Mouse (Mus musculus) heart, embryonic 14.5 days (tissue): ENCODE data around the gene Olfr635. TPM values are rescaled to one million over a fixed set of nuclear protein-coding genes. Genes with fewer than 3 reads are reported as not detected.

Source experiments
- ATAC-seq: fragments of 200-750 bp; cut with Nextera tagmentation; 2 replicates; pipeline ENCODE4 v1.8.0; 2017; ENCODE audit warnings: low read depth, moderate TSS enrichment; ENCODE audit not compliant: insufficient number of reproducible peaks, insufficient read depth, low FRiP score
- H3K27ac ChIP-seq, 2 experiments: fragments of 200-500 bp in 1 of 2; fragments of 300-500 bp in 1 of 2; sonication (generic) in 1 of 2; replicated peaks in 1 of 2; 2 replicates each; pipeline ENCODE4 v1.5.1; 2012 to 2014; ENCODE audit warnings: low read depth in 2 of 2, low read length in 2 of 2, control low read depth in 1 of 2, mild to moderate bottlenecking in 1 of 2, mixed read lengths in 1 of 2; ENCODE audit not compliant: control insufficient read depth in 1 of 2, insufficient read depth in 1 of 2
- H3K27me3 ChIP-seq: fragments of 300-500 bp; sonication (generic); 2 replicates; pipeline ENCODE4 v1.6.1; 2014; ENCODE audit warnings: mild to moderate bottlenecking, low read length, control low read depth; ENCODE audit not compliant: control insufficient read depth, insufficient read depth
- H3K36me3 ChIP-seq: fragments of 300-500 bp; sonication (generic); 2 replicates; pipeline ENCODE4 v1.6.1; 2014; ENCODE audit warnings: mild to moderate bottlenecking, control low read depth, low read length, mixed read lengths; ENCODE audit not compliant: control insufficient read depth, insufficient read depth
- H3K4me1 ChIP-seq, 2 experiments: fragments of 200-500 bp in 1 of 2; fragments of 300-500 bp in 1 of 2; sonication (generic) in 1 of 2; 2 replicates each; pipeline ENCODE4 v1.6.1; 2012 to 2014; ENCODE audit warnings: low read length in 2 of 2, control low read depth in 1 of 2, mixed read lengths in 1 of 2; ENCODE audit not compliant: control insufficient read depth in 2 of 2, insufficient read depth in 2 of 2
- H3K4me2 ChIP-seq: fragments of 300-500 bp; sonication (generic); 2 replicates; pipeline ENCODE4 v1.6.1; 2014; ENCODE audit warnings: mild to moderate bottlenecking, low read length
- H3K4me3 ChIP-seq, 2 experiments: fragments of 200-500 bp in 1 of 2; fragments of 300-500 bp in 1 of 2; sonication (generic) in 1 of 2; 2 replicates each; pipeline ENCODE4 v1.5.1; 2012 to 2014; ENCODE audit warnings: low read length in 2 of 2, mild to moderate bottlenecking in 2 of 2, control low read depth in 1 of 2, low read depth in 1 of 2, moderate library complexity in 1 of 2; ENCODE audit not compliant: control insufficient read depth in 1 of 2, insufficient read depth in 1 of 2
- H3K9ac ChIP-seq: fragments of 300-500 bp; sonication (generic); 2 replicates; pipeline ENCODE4 v1.6.1; 2014; ENCODE audit warnings: mild to moderate bottlenecking, low read length
- H3K9me3 ChIP-seq: fragments of 300-500 bp; sonication (generic); 2 replicates; pipeline ENCODE4 v1.6.1; 2016; ENCODE audit warnings: low read length, control low read depth; ENCODE audit not compliant: control insufficient read depth
- WGBS: fragments of 180-500 bp; shearing (Covaris S2); extraction: QIAGEN DNeasy Blood & Tissue Kit; methylation state at CpG from one replicate; pipeline ENCODE4 v1.1.7; 2014; 5-methylcytosine and 5-hydroxymethylcytosine counted together
- polyA plus RNA-seq: library from polyadenylated mRNA; unstranded; fragments of >200 nt; fragmentation: Nextera tagmentation; extraction: Ambion mirVana; gene quantifications from 2 replicates; pipeline ENCODE4 v1.2.1, GENCODE M21; 2014

Gene Olfr635
- polyA plus RNA-seq, 1 experiment from 2014 or later: not detected

- no peak overlapping the region for H3K4me3 ChIP-seq
- no peak overlapping the region for H3K4me2 ChIP-seq
- H3K27me3 ChIP-seq: no peaks in the 10 kb centered on the region
- ATAC-seq: no peak
- H3K27ac ChIP-seq: no peak overlapping the region
- H3K9me3 ChIP-seq: no peaks in the 10 kb centered on the region
- no peaks in the 10 kb centered on the region for H3K4me1 ChIP-seq
- no peak overlapping the region for H3K9ac ChIP-seq
- H3K36me3 ChIP-seq: no peaks in the 10 kb centered on the region
These were observed 28.2 kb downstream of the Olfr635 start for GRCm38 (mm10) chr7:103999124-103999523.

GRCm38 (mm10) chr7:104017203-104017602 lies 46.3 kb downstream of the Olfr635 start, which contains the start of gene Olfr639:
Gene Olfr639, minus strand, starts transcription at chr7:104017303.
- H3K4me1 ChIP-seq: no peaks in the 10 kb centered on the region
- no peaks in the 10 kb centered on the region for H3K9me3 ChIP-seq
- no peak for ATAC-seq
- H3K9ac ChIP-seq: no peak within 1 kb of the TSS
- no peak within 1 kb of the TSS for H3K4me3 ChIP-seq
- no peaks in the 10 kb centered on the region for H3K36me3 ChIP-seq
- H3K4me2 ChIP-seq: no peak within 1 kb of the TSS
- no peaks in the 10 kb centered on the region for H3K27me3 ChIP-seq
- no peak within 1 kb of the TSS for H3K27ac ChIP-seq

GRCm38 (mm10) chr7:104018953-104019352 lies 48.0 kb downstream of the Olfr635 start:
- no peaks in the 10 kb centered on the region for H3K27me3 ChIP-seq
- WGBS: 74% methylated on average over 1 of the region's 1 CpGs
- H3K9ac ChIP-seq: no peak overlapping the region
- no peaks in the 10 kb centered on the region for H3K36me3 ChIP-seq
- no peak for ATAC-seq
- no peak overlapping the region for H3K27ac ChIP-seq
- H3K4me3 ChIP-seq: no peak overlapping the region
- no peaks in the 10 kb centered on the region for H3K4me1 ChIP-seq
- H3K9me3 ChIP-seq: no peaks in the 10 kb centered on the region
- H3K4me2 ChIP-seq: no peak overlapping the region

DNA sequence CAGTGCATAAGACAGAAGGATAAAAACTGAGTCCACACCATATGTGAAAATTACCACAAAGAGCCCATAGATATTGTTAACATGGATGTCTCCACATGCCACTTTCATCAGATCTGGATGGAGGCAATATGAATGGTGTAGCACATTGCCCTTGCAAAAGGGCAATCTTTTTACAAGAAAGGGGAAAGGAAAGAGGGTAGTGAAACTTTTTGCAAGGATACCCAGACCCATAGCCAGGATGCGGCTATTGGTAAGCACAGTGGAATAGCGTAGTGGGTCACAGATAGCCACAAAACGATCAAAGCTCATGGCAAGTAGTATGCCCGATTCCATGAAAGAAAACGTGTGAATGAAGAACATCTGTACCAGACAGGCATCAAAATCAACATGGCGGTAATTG lies 50.7 kb downstream of the Olfr635 start:
- H3K4me2 ChIP-seq: no peak overlapping the region
- no peak for ATAC-seq
- no peaks in the 10 kb centered on the region for H3K4me1 ChIP-seq
- no peak overlapping the region for H3K9ac ChIP-seq
- H3K27me3 ChIP-seq: no peaks in the 10 kb centered on the region
- 76% methylated on average over 6 of the region's 6 CpGs for WGBS
- no peaks in the 10 kb centered on the region for H3K9me3 ChIP-seq
- no peak overlapping the region for H3K27ac ChIP-seq
- no peak overlapping the region for H3K4me3 ChIP-seq
- no peaks in the 10 kb centered on the region for H3K36me3 ChIP-seq

DNA sequence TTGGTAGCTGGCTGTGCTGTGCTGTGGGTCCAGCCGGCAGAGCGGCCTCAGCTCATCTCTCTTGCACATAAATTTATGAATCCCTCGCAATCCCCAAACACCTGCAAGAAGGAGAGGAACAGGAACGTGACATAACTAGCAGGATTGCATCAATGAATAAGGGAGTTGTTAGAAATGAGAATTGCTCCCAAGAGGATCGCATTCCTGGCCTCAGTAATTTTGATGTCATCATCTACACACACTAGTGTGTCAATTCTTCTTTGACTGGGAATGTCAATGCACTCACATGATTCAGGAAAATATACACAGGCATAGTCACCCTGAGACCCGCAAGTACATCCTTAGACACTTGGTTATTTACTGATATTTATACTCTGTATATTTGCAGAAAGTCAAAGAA lies 54.5 kb downstream of the Olfr635 start, which contains the start of gene Olfr640:
Olfr640 (minus strand) TSS at position 101 of the 400 bp plus-strand sequence.
- whole genome bisulfite sequencing: 71% methylated on average over 6 of the region's 6 CpGs
- Histone ChIP-seq H3K27ac (no peak within 1 kb of the TSS), H3K4me2 (no peak within 1 kb of the TSS), H3K27me3 (no peaks in the 10 kb centered on the region), H3K9me3 (no peaks in the 10 kb centered on the region), H3K36me3 (no peaks in the 10 kb centered on the region), H3K4me3 (no peak within 1 kb of the TSS), H3K9ac (no peak within 1 kb of the TSS), H3K4me1 (no peaks in the 10 kb centered on the region)
- no peak for ATAC-seq

- Histone ChIP-seq H3K27ac (no peak overlapping the region), H3K36me3 (no peaks in the 10 kb centered on the region), H3K4me2 (no peak overlapping the region), H3K4me1 (no peaks in the 10 kb centered on the region), H3K9ac (no peak overlapping the region), H3K27me3 (no peaks in the 10 kb centered on the region), H3K4me3 (no peak overlapping the region), H3K9me3 (no peaks in the 10 kb centered on the region)
- 75% methylated on average over 3 of the region's 3 CpGs for WGBS
- no peak for ATAC-seq
These were observed 56.0 kb downstream of the Olfr635 start for GRCm38 (mm10) chr7:104026978-104027377.

DNA sequence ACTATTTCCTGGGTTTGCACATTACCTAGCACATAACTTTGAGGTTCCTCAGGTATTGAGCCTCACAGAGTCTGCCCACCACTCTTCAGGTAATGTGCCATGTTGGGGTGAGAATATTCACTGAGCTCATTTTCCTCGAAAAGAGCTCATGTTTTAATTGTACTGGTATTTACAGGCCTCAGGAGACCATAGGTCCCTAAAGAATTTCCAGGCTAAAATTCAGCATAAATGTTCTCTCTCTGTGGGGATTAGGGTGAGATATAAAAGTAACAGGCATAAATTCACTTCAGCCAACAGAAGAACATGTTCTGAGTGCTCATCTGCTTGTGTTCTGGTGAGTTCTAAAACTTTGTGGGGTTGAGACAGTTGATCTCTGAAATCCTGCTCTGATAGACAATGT lies 64.2 kb downstream of the Olfr635 start, which contains the start of gene Olfr641:
Olfr641 (plus strand) TSS at position 301 of the 400 bp plus-strand sequence.
- Histone ChIP-seq H3K4me1 (no peaks in the 10 kb centered on the region), H3K4me3 (no peak within 1 kb of the TSS), H3K9ac (no peak within 1 kb of the TSS), H3K27ac (no peak within 1 kb of the TSS), H3K36me3 (no peaks in the 10 kb centered on the region), H3K9me3 (no peaks in the 10 kb centered on the region), H3K4me2 (no peak within 1 kb of the TSS), H3K27me3 (no peaks in the 10 kb centered on the region)
- no peak for ATAC-seq
- WGBS: 60% methylated on average over 1 of the region's 1 CpGs
